Mouse (Mus musculus) liver, embryonic 13.5 days (tissue): ENCODE data around the gene Tshz2. TPM values are rescaled to one million over a fixed set of nuclear protein-coding genes. Genes with fewer than 3 reads are reported as not detected.
"Not testable (repeated sequence)": the region's sequence is repeated elsewhere in the genome, so short reads cannot be mapped to it uniquely, and the experiment has no call there.

Experiments used
- ATAC-seq: fragments of 200-750 bp; cut with Nextera tagmentation; 2 replicates; pipeline ENCODE4 v1.8.0; 2017; ENCODE audit warnings: low read depth, mild to moderate bottlenecking, moderate number of reproducible peaks, moderate library complexity
- DNase-seq: peaks from one replicate; pipeline ENCODE4 v3.0.0; 2022
- H3K27ac ChIP-seq: fragments of 300-500 bp; sonication (generic); 2 replicates; pipeline ENCODE4 v1.5.1; 2015; ENCODE audit warnings: moderate library complexity, mild to moderate bottlenecking, inconsistent platforms
- H3K27me3 ChIP-seq: fragments of 300-500 bp; sonication (generic); 2 replicates; pipeline ENCODE4 v1.6.1; 2015; ENCODE audit warnings: mild to moderate bottlenecking, inconsistent platforms
- H3K36me3 ChIP-seq: fragments of 300-500 bp; sonication (generic); 2 replicates; pipeline ENCODE4 v1.6.1; 2015; ENCODE audit warnings: mild to moderate bottlenecking, inconsistent platforms
- H3K4me1 ChIP-seq: fragments of 300-500 bp; sonication (generic); replicated peaks from 2 replicates; pipeline ENCODE4 v1.6.1; 2015; ENCODE audit warnings: inconsistent platforms
- H3K4me2 ChIP-seq: fragments of 300-500 bp; sonication (generic); 2 replicates; pipeline ENCODE4 v1.6.1; 2015; ENCODE audit warnings: inconsistent platforms, mild to moderate bottlenecking, moderate library complexity
- H3K4me3 ChIP-seq: fragments of 300-500 bp; sonication (generic); replicated peaks from 2 replicates; pipeline ENCODE4 v1.5.1; 2015; ENCODE audit warnings: mild to moderate bottlenecking, inconsistent platforms
- H3K9ac ChIP-seq: fragments of 300-500 bp; sonication (generic); 2 replicates; pipeline ENCODE4 v1.6.1; 2015; ENCODE audit warnings: mild to moderate bottlenecking, inconsistent platforms
- H3K9me3 ChIP-seq: fragments of 300-500 bp; sonication (generic); replicated peaks from 2 replicates; pipeline ENCODE4 v1.6.1; 2016; ENCODE audit warnings: inconsistent platforms
- WGBS: fragments of 180-500 bp; shearing (Covaris S2); methylation state at CpG from one replicate; pipeline ENCODE4 v1.1.7; 2015; ENCODE audit not compliant: insufficient replicate concordance; 5-methylcytosine and 5-hydroxymethylcytosine counted together
- polyA plus RNA-seq: library from polyadenylated mRNA; unstranded; fragments of >200 nt; fragmentation: Nextera tagmentation; extraction: Ambion mirVana; gene quantifications from 2 replicates; pipeline ENCODE4 v1.2.1, GENCODE M21; 2015

The Tshz2 gene
- polyA plus RNA-seq, 1 experiment from 2014 or later: 1.0 TPM

DNA sequence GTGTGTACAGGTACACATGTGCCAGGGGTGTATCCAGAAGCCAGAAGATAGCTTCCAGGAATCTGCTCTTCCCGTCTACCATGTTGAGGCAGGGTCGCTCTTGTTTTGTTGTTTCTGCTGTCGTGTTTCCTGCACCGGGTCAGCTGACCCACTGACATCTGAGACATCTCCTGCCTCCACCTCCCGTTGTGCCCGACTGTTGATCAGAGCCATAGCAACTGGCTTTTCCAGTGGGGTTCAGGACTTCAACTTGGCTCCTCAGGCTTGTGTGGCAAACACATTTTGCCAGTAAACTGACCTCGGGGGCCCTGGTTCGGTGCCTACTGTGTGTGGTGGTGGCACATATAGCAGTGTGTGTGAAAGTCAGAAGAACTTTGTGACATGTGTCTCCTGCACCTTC lies 129.5 kb downstream of the Tshz2 start:
- no peak overlapping the region for H3K4me2 ChIP-seq
- H3K4me1 ChIP-seq: peaks cover 17% of the 10 kb centered on the region; the same call in 1 of the 2 replicates
- no peak overlapping the region for H3K9ac ChIP-seq
- H3K27ac ChIP-seq: no peak overlapping the region
- H3K27me3 ChIP-seq: no peaks in the 10 kb centered on the region
- no peaks in the 10 kb centered on the region for H3K36me3 ChIP-seq
- no peak overlapping the region for H3K4me3 ChIP-seq
- whole genome bisulfite sequencing: 72% methylated on average over 8 of the region's 8 CpGs
- DNase-seq: no peak
- no peak for ATAC-seq
- H3K9me3 ChIP-seq: no peaks in the 10 kb centered on the region

DNA sequence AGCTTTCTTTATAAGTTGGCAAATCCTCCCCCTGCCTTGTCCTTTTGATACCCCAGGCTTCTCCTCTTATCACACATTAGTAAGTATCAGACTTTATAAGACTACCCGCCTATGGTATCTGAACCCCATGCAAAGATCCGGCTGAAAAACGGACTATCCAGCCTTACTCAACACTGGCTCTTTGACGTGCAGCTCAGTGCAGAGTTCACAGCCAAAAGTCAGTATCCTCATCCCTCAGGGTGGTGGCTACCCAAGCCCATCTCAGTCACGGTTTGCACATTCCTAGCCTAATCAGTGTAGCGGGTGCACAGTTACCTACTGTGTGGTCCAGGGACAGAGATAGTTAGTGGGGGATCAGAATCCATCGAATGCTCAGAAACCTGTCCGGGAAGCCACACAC lies 130.9 kb downstream of the Tshz2 start:
- 58% methylated on average over 8 of the region's 8 CpGs for WGBS
- ATAC-seq (peak; percentile 50; the same call in 1 of the 2 replicates), DNase-seq (no peak)
- Histone ChIP-seq H3K27ac (no peak overlapping the region), H3K4me2 (no peak overlapping the region), H3K36me3 (no peaks in the 10 kb centered on the region), H3K9ac (no peak overlapping the region), H3K9me3 (no peaks in the 10 kb centered on the region), H3K4me1 (peaks cover 13% of the 10 kb centered on the region; the same call in 1 of the 2 replicates), H3K4me3 (no peak overlapping the region), H3K27me3 (no peaks in the 10 kb centered on the region)

DNA sequence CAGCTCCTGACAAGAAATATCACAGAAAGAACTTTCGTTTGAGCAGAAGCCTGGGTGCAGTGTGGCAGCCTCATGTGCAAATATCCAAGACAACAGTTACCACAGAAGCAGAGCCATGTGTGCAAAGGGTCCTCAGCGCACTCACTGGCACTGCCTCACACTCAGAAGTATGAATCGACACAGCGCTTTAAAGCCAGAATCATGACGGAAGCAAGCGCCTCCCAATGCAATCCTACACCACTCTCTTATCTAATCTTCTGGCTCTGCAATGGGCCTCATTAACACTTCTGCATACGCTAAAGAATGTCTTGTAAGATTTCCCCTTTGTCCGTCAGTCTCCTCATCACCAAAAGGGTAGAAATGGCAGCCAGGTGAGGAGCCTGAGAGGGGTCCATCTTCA lies 133.4 kb downstream of the Tshz2 start:
- WGBS: 34% methylated on average over 8 of the region's 8 CpGs
- Histone ChIP-seq H3K4me3 (no peak overlapping the region), H3K27ac (no peak overlapping the region), H3K4me1 (peaks cover 13% of the 10 kb centered on the region; the same call in 1 of the 2 replicates), H3K4me2 (no peak overlapping the region), H3K27me3 (no peaks in the 10 kb centered on the region), H3K9me3 (no peaks in the 10 kb centered on the region), H3K9ac (no peak overlapping the region), H3K36me3 (no peaks in the 10 kb centered on the region)
- ATAC-seq (no peak), DNase-seq (no peak)

DNA sequence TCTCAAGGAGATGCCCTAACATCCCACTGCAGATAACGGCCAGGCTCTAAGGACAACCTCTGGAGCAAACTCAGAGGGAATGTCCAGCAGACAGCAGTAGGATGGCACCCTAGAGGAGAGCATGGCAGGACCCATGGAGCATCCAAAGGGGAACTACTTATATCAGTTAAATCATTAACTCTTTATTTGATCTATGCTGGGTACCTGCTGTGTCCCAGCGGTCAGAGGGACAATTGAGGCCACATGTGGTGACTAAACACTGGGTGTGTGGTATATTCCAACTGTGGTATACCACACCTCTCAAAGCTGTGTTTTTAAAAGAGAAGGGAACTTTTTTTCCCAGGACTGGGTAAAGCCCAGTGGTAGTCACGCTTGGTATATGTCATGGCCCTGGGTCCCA lies 134.5 kb downstream of the Tshz2 start:
- peaks cover 13% of the 10 kb centered on the region; the same call in 1 of the 2 replicates for H3K4me1 ChIP-seq
- H3K36me3 ChIP-seq: no peaks in the 10 kb centered on the region
- no peaks in the 10 kb centered on the region for H3K27me3 ChIP-seq
- no peak overlapping the region for H3K27ac ChIP-seq
- no peak overlapping the region for H3K9ac ChIP-seq
- H3K4me2 ChIP-seq: no peak overlapping the region
- no peaks in the 10 kb centered on the region for H3K9me3 ChIP-seq
- 58% methylated on average over 3 of the region's 3 CpGs for WGBS
- no peak overlapping the region for H3K4me3 ChIP-seq
- no peak for DNase-seq
- peak; percentile 42; the same call in 1 of the 2 replicates for ATAC-seq

DNA sequence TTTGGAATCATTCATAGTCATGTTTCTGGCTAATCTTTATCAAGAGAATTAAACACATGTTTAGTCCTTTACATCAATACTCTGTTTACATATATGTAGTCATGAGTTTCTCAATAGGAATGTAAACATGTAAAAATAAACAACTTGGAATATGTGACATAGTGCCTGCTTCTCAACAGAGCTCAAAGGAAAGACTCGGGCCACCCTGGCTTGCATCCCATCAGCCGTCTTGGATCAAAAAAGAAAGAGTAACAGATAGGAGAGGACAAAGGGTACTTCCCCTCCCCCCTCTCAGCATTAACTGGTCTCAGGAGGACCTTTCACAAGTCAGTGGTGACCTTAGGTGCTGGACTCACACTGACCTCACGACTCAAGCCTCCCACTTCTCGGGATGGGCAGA lies 142.3 kb downstream of the Tshz2 start:
- H3K4me3 ChIP-seq: no peak overlapping the region
- ATAC-seq: no peak
- no peak overlapping the region for H3K4me2 ChIP-seq
- no peak for DNase-seq
- peaks cover 12% of the 10 kb centered on the region for H3K4me1 ChIP-seq
- H3K27ac ChIP-seq: no peak overlapping the region
- no peaks in the 10 kb centered on the region for H3K36me3 ChIP-seq
- 57% methylated on average over 4 of the region's 4 CpGs for WGBS
- H3K9me3 ChIP-seq: no peaks in the 10 kb centered on the region
- no peaks in the 10 kb centered on the region for H3K27me3 ChIP-seq
- H3K9ac ChIP-seq: no peak overlapping the region

DNA sequence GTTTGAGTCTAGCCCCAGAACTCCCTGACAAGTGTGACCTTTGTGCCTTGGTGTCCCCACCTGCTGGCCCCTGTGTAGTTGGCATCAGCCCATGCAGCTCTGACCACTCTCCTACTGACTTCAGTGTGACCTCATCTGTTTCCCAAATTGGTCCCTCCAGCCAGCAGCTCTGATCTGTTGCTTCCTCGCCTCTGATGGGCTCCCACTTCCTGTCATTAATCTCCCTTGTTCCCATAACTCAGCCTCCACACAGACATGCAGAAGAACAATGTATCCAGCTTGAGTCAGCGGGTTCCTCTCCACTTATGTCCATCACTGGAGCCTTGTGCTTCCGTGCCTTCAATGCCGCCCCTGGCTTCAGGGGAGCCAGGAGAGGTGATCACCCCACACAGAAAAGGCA lies 144.4 kb downstream of the Tshz2 start:
- H3K9ac ChIP-seq: no peak overlapping the region
- no peak for DNase-seq
- H3K27ac ChIP-seq: no peak overlapping the region
- no peak overlapping the region for H3K4me3 ChIP-seq
- 28% methylated on average over 4 of the region's 4 CpGs for WGBS
- no peaks in the 10 kb centered on the region for H3K27me3 ChIP-seq
- H3K4me2 ChIP-seq: no peak overlapping the region
- H3K36me3 ChIP-seq: no peaks in the 10 kb centered on the region
- peaks cover 12% of the 10 kb centered on the region for H3K4me1 ChIP-seq
- peak; percentile 39 for ATAC-seq
- no peaks in the 10 kb centered on the region for H3K9me3 ChIP-seq

DNA sequence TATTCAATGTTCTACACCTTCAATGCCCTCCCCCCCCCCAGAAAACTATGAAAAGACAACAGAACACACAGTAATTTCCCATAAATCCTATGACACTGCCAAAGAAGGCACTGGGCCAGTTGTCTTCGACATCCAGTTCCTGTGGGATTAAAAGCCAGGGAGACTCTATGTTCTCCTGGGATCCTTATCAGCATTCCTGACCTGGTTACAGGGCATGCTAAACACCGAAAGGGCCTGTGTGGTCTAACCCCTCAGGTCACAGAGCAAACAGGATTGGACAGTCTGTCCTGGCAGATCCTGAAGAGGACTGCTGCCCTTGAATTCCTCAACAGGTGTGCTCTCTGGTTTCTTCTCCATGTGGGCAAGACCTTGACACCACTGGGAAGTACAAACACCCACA lies 145.0 kb downstream of the Tshz2 start:
- no peaks in the 10 kb centered on the region for H3K9me3 ChIP-seq
- H3K4me2 ChIP-seq: no peak overlapping the region
- H3K4me3 ChIP-seq: no peak overlapping the region
- H3K9ac ChIP-seq: no peak overlapping the region
- H3K27me3 ChIP-seq: no peaks in the 10 kb centered on the region
- 37% methylated on average over 2 of the region's 2 CpGs for WGBS
- DNase-seq (no peak), ATAC-seq (no peak)
- peaks cover 16% of the 10 kb centered on the region for H3K4me1 ChIP-seq
- no peaks in the 10 kb centered on the region for H3K36me3 ChIP-seq
- H3K27ac ChIP-seq: no peak overlapping the region

DNA sequence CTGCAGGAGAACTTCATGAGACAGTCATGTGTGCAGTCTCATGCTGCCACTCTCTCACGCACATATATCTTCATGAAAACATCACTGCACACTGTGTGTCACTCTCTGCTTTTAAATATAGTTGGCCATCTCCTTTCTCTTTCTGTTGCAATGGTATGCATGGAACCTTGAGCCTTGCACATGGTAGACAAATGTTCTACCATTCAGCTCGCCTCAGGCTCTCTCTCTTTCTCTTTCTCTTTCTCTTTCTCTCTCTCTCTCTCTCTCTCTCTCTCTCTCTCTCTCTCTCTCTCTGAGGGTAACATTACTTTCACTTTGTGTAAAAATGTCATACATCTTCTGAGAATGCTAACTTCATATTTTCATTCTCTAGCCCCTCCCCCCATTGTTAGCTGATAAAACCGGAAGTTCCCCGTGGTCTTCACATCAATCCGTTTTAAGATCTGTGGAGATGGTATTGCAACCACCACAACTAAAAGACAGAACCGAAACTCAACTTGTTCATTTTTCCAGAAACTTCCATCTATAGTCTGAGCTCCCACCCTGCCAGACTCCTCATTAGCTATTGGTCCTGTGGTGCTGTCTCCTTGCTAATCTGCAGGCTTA lies 146.0 kb downstream of the Tshz2 start:
- Histone ChIP-seq H3K27me3 (no peaks in the 10 kb centered on the region), H3K4me2 (no peak overlapping the region), H3K4me3 (no peak overlapping the region), H3K9me3 (no peaks in the 10 kb centered on the region), H3K4me1 (peaks cover 27% of the 10 kb centered on the region), H3K27ac (no peak overlapping the region), H3K36me3 (no peaks in the 10 kb centered on the region), H3K9ac (no peak overlapping the region)
- WGBS: 39% methylated on average over 6 of the region's 6 CpGs
- ATAC-seq (no peak), DNase-seq (no peak)

DNA sequence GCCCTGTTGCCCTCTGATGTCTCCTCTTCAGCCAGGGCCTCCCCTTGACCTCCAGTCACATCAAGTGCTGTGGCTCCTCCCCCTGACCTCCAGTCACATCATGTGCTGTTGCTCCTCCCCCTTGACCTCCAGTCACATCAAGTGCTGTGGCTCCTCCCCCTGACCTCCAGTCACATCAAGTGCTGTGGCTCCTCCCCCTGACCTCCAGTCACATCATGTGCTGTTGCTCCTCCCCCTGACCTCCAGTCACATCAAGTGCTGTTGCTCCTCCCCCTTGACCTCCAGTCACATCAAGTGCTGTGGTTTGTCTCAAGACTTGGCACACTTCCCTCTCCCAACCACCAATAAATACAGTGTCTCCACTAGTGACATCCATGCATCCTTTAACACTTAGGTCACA lies 148.9 kb downstream of the Tshz2 start:
- not testable (repeated sequence) for H3K4me2 ChIP-seq, H3K9me3 ChIP-seq, ATAC-seq, H3K4me3 ChIP-seq, H3K36me3 ChIP-seq, H3K27ac ChIP-seq, H3K9ac ChIP-seq, DNase-seq, H3K27me3 ChIP-seq
- peaks cover 30% of the 10 kb centered on the region for H3K4me1 ChIP-seq

DNA sequence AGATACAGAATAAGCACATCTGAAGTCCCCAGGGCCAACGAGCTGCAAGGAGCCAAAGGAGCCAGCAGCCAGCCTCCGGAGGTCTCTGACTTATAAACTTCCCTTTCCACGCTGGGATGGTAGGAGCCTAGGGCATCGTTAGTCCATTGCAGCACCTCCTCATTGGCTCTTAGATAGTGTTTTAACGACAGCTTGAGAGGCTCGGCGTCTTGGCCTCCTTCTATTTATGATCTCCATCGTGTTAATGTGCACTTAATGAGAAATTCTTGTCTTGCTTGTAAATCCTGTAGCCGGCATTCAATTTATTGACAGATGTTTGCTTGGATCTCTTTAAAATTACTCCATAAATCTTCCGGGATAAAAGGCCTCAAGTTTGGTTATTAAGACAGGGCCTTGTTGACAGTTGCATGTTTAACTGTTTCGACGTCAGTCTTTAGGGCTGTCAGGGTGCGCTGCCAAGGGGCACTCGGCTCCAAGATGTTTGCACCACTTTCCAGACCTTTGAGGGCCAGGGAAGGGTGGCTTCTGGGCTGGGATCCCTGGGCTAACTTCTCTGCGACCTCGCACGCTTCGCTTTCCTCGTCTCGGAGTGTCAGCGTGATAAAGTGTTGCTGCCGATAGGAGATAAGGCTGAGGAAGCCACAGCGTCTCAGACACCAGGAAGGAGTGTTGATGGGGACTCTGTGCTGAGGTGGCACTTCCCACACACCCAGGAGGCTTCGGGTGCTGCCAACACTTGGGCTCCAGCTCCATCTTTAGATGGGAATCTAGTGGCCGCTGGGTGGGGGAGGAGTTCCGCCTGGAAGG lies 150.3 kb downstream of the Tshz2 start:
- DNase-seq (peak; percentile 4), ATAC-seq (peak; percentile 84)
- no peaks in the 10 kb centered on the region for H3K9me3 ChIP-seq
- no peak overlapping the region for H3K27ac ChIP-seq
- H3K27me3 ChIP-seq: no peaks in the 10 kb centered on the region
- 22% methylated on average over 26 of the region's 26 CpGs for WGBS
- no peak overlapping the region for H3K4me2 ChIP-seq
- peaks cover 22% of the 10 kb centered on the region for H3K4me1 ChIP-seq
- no peak overlapping the region for H3K4me3 ChIP-seq
- H3K9ac ChIP-seq: no peak overlapping the region
- no peaks in the 10 kb centered on the region for H3K36me3 ChIP-seq

DNA sequence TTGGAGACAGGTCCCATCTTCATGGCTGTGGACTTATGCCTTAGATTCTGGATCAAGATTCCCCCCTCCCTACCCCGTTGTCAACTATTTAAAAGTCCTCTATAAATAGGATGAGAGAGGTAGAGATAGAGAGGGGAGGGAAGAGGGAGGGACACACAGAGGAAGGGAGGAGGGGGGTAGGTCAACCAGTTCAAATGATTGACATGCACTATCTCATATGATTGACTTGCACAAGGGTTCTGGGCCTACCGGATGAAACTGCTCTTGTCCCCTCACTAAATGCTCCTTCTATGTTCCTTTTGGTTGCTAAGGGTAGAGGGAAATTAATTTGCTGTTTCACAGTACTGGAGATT lies 150.8 kb downstream of the Tshz2 start:
- H3K4me3 ChIP-seq: no peak overlapping the region
- WGBS: 8% methylated on average over 2 of the region's 2 CpGs
- no peaks in the 10 kb centered on the region for H3K27me3 ChIP-seq
- no peak overlapping the region for H3K9ac ChIP-seq
- H3K27ac ChIP-seq: no peak overlapping the region
- DNase-seq (no peak), ATAC-seq (peak; percentile 66)
- H3K4me2 ChIP-seq: no peak overlapping the region
- H3K36me3 ChIP-seq: no peaks in the 10 kb centered on the region
- no peaks in the 10 kb centered on the region for H3K9me3 ChIP-seq
- peaks cover 20% of the 10 kb centered on the region for H3K4me1 ChIP-seq

DNA sequence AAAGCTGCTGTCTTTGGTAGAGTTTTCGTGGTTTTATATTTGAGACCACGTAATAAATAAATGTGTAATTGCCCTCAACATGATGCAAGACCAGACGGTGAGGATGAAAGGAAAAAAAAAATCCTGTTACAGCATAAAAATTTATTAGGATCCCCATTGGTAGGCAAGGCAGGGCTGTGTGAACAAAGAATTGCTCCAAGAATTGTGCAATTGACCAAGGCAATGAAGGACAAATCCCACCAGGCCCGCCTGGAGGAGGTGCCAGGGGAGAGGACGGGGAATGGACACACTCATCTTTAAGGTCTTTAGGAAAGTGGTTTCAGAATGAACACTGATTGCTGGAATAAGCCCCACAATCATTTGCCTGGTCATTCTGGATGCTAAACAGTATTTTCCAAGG lies 154.6 kb downstream of the Tshz2 start:
- WGBS: 53% methylated on average over 5 of the region's 5 CpGs

More for the DNA sequence above, 154.6 kb downstream of the Tshz2 start:
- no peaks in the 10 kb centered on the region for H3K36me3 ChIP-seq
- no peak overlapping the region for H3K9ac ChIP-seq
- ATAC-seq (no peak), DNase-seq (no peak)
- no peak overlapping the region for H3K27ac ChIP-seq
- peaks cover 28% of the 10 kb centered on the region for H3K4me1 ChIP-seq
- H3K9me3 ChIP-seq: no peaks in the 10 kb centered on the region
- no peak overlapping the region for H3K4me3 ChIP-seq
- H3K4me2 ChIP-seq: no peak overlapping the region
- no peaks in the 10 kb centered on the region for H3K27me3 ChIP-seq
